Mouse (Mus musculus) left cerebral cortex, adult 2 months (tissue): Measurements from ENCODE around the gene Stard3. TPM values are rescaled to one million over a fixed set of nuclear protein-coding genes. Genes with fewer than 3 reads are reported as not detected.

Experiments
- DNase-seq, 2 experiments: peaks; one replicate each; pipeline ENCODE4 v3.0.0; 2021 to 2022; ENCODE audit warnings: low spot score in 2 of 2, mixed read lengths in 1 of 2; ENCODE audit errors: extremely low spot score in 1 of 2
- H3K27ac ChIP-seq: fragments of 200-600 bp; 2 replicates; pipeline ENCODE4 v1.8.1; 2022
- H3K4me3 ChIP-seq: fragments of 200-600 bp; 2 replicates; pipeline ENCODE4 v1.8.1; 2022
- CTCF ChIP-seq: fragments of 200-600 bp; IDR thresholded peaks from 2 replicates; pipeline ENCODE4 v1.8.1; 2022; ENCODE audit warnings: antibody characterized with exemption, mild to moderate bottlenecking, moderate library complexity
- intact Hi-C: fragments of 180-260 bp; cut with DNase I; formaldehyde crosslinking; loops from one replicate; pipeline ENCODE4 v1.15.1; 2025
- total RNA-seq, 2 experiments: library from RNA; stranded (reverse); gene quantifications; 2 replicates each; pipeline ENCODE4 v1.2.3; 2021

The Stard3 gene
- total RNA-seq, 2 experiments from 2014 or later = 35.7 to 42.4 TPM

DNA sequence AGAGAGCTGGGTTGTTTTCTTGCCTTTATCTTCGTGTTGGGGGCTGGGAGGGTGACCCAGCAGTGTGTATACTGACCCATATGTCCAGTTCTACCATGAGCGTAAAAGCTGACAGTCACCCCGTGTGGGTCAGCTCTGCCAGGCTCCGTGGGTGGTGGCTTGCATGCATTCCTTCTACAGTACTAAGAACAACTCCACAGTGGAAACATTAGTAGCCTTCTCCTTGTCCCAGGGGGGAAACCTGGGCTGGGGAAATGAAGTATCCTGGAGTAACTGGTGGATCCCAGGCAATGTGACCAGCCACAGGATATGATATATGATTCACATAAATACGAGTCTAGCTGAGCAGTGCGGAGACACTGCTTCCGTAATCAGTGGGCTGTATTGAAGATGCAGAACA is 55.6 kb downstream of the Stard3 start:
- intact Hi-C loops = no loop called here
- no peak for TF ChIP-seq CTCF
- no peak for DNase-seq
- Histone ChIP-seq H3K27ac (no peak overlapping the region), H3K4me3 (no peak overlapping the region)

DNA sequence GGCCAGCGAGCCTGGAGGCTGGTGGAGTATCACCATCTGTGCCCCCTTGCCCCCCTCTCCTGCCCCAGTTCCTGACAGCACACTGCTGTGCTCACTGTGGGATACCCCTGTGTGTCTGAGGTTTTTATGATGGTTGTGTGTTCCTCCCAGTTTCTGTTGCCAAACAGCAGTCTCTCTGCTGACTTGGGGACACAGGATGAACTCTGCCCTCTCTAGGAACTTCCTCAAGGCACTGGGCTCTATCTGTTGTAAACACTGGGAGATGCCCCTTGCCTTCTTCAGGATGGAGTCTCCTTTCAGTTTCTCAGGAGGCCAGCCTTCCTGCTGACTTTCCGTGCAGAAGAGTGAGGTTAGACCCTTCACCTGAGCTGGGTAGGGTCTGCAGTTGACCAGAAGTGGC is 56.0 kb downstream of the Stard3 start:
- no peak for DNase-seq
- no peak overlapping the region for H3K27ac ChIP-seq
- no peak for TF ChIP-seq CTCF
- intact Hi-C loops = no loop called here
- H3K4me3 ChIP-seq = no peak overlapping the region

DNA sequence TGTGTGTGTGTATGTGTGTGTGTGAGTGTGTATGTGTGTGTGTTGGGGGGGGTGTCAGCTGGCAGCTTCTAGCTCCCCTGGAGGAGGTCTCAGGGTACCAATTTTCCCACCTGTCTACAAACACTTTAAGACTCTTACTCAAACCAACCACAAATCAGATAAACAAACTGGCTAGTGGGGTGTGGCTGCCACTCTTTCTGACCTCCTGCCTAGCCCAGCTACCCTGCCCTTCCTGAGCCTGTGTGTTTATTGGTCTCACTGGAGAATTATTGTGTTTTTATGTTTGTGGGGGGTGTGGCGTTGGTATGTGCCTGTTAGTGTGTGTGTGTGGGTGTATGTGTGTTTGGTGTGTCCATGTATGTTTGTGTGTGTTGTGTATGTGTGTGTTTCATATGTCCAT is 58.9 kb downstream of the Stard3 start:
- TF ChIP-seq CTCF = no peak
- no peak overlapping the region for H3K27ac ChIP-seq
- DNase-seq = no peak
- intact Hi-C loops = no loop called here
- H3K4me3 ChIP-seq = no peak overlapping the region

DNA sequence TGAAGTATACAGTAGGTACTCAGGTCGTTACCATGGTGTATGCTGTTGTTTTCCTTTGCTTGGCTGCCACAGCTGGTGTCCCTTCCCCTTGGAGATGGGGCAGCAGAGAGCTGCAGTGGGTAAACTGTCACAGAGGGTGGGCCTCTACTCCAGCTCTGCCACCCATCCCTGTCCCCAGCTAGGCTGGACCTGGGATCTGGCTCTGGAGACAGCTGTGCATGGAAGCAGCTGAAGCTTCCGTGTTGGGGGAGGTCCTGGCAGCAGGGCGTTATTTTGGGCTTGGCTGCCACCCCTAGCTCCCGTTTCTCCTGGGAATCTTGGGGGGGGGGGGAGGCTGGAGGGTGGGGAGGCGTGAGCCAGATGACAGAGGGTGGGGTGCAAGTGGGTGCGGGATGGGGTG is 60.1 kb downstream of the Stard3 start:
- no peak for TF ChIP-seq CTCF
- Histone ChIP-seq H3K4me3 (no peak overlapping the region), H3K27ac (no peak overlapping the region)
- no peak for DNase-seq
- intact Hi-C loops = no loop called here

DNA sequence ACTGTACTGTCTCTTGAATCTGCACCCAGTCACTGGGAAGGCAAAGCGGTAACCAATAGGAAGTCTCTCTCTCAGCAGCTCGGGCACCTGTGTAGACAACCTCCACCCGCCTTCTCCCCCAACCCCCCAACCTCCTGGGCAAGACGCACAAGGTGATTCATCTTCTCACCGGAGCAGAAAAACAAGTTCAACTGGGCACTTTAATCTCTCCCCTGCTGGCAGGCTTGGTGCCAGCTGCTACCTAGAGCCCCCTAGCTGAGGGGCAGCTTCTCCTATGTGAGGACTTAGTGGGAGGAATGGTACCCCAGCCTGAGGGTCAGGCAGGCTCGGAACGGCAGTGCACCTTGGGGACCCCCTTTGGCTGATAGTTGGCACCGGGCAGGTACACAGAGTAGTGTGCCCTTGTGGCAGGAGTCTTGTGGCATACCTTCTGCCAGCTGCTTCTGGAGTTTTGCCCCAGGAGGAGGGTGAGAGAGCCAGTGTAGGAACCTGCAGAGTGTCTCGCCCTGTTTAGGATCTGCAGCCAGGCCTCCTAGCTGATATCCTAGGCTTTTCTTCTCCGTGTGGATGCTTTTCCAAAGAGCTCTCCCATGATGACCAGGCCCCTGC is 60.9 kb downstream of the Stard3 start:
- Histone ChIP-seq H3K27ac (no peak overlapping the region), H3K4me3 (no peak overlapping the region)
- DNase-seq = no peak
- no peak for TF ChIP-seq CTCF
- intact Hi-C loops = no loop called here

DNA sequence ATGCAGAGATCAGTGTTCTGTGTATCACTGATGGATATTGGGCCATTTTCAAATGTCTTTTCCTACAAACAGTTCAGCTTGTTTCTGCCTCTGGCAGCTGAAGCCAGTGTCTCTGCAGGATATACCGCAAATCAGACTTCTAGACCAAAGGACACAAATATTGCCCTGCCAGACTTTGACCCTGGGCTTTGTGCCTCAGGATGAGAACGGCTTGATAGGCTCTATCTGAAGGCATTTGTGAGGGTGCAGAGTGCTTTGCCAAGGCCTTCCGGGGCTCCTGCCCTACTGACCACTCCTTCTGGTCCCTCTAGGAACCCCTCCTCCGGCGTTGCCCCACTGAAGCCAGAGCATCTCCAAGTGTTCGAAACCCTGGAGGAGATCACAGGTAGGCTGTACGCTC is 68.4 kb downstream of the Stard3 start:
- no peak overlapping the region for H3K4me3 ChIP-seq
- H3K27ac ChIP-seq = no peak overlapping the region
- DNase-seq = no peak
- no peak for TF ChIP-seq CTCF
- intact Hi-C loops = no loop called here

DNA sequence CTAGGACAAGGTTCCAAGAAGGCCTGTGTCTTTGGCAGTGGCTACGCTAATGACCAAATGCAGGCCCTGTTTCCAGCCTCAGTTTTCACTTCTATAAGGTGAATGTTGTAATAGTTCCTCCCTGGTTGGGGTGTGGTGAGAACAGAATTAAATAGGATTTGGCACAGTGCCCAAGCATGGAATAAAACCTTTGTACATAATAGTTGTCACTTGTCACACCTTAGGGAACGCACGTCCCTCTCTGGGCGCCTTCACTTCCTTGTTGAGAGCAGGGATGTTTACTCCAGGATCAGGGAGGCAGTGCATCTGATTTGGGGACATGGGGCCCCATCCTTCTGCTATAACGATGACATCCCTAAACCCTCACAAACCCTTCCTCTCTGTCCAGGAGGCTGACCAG is 70.3 kb downstream of the Stard3 start:
- Histone ChIP-seq H3K4me3 (no peak overlapping the region), H3K27ac (no peak overlapping the region)
- no peak for TF ChIP-seq CTCF
- intact Hi-C loops = no loop called here
- no peak for DNase-seq

Other genes with a start within 250 kb of the Stard3 start
- 10 to 100 TPM; 33.2 to 33.6 TPM for gene Fbxl20, start 208.0 kb upstream of the Stard3 start, total RNA-seq
- 10 to 100 TPM; 54.9 to 55.1 TPM for gene Med1, start 165.1 kb upstream of the Stard3 start, total RNA-seq
- 10 to 100 TPM; 40.0 to 40.3 TPM for gene Cdk12, start 155.3 kb upstream of the Stard3 start, total RNA-seq
- gene Neurod2, start 28.7 kb upstream of the Stard3 start, total RNA-seq = 10 to 100 TPM; 70.2 to 76.3 TPM
- 100 to 1,000 TPM; 146 to 208 TPM for gene Ppp1r1b, start 10.0 kb upstream of the Stard3 start, total RNA-seq
- gene Tcap, start 25.4 kb downstream of the Stard3 start, total RNA-seq = 1 to 10 TPM; 8.7 to 10.0 TPM
- under 1 TPM in 1 of 2 experiments, not detected in 1; 0.51 TPM for gene Pnmt, start 28.1 kb downstream of the Stard3 start, total RNA-seq
- 10 to 100 TPM; 10.2 to 11.9 TPM for gene Pgap3, start 42.1 kb downstream of the Stard3 start, total RNA-seq
- gene Erbb2, start 54.1 kb downstream of the Stard3 start, total RNA-seq = 1 to 10 TPM; 1.8 to 1.9 TPM
- 100 to 1,000 TPM; 100 to 106 TPM for gene Mien1, start 80.6 kb downstream of the Stard3 start, total RNA-seq
- gene Grb7, start 88.0 kb downstream of the Stard3 start, total RNA-seq = 1 to 10 TPM; 2.0 to 2.5 TPM
- under 1 TPM; 0.11 to 0.33 TPM for gene Ikzf3, start 187.7 kb downstream of the Stard3 start, total RNA-seq
- not detected for gene Zpbp2, start 192.7 kb downstream of the Stard3 start, total RNA-seq
- gene Ormdl3, start 229.0 kb downstream of the Stard3 start, total RNA-seq = 10 to 100 TPM; 45.9 to 47.9 TPM
- not detected for gene Lrrc3c, start 239.9 kb downstream of the Stard3 start, total RNA-seq